Mouse (Mus musculus): ENCODE data around the gene Ccdc65.

- TF ChIP-seq HCFC1 (IDR thresholded peaks at IDR 0.05; ENCODE audit: borderline replicate concordance, insufficient read depth, low read length) = no peak
- TF ChIP-seq MAFK (IDR thresholded peaks at IDR 0.05; ENCODE audit: insufficient read depth, low read depth, low read length) = no peak
Observed at GRCm38 (mm10) chr15:98672592-98672991, 35.4 kb upstream of the Ccdc65 start.
